Mouse (Mus musculus): ENCODE data around the gene Tigd3.

DNA sequence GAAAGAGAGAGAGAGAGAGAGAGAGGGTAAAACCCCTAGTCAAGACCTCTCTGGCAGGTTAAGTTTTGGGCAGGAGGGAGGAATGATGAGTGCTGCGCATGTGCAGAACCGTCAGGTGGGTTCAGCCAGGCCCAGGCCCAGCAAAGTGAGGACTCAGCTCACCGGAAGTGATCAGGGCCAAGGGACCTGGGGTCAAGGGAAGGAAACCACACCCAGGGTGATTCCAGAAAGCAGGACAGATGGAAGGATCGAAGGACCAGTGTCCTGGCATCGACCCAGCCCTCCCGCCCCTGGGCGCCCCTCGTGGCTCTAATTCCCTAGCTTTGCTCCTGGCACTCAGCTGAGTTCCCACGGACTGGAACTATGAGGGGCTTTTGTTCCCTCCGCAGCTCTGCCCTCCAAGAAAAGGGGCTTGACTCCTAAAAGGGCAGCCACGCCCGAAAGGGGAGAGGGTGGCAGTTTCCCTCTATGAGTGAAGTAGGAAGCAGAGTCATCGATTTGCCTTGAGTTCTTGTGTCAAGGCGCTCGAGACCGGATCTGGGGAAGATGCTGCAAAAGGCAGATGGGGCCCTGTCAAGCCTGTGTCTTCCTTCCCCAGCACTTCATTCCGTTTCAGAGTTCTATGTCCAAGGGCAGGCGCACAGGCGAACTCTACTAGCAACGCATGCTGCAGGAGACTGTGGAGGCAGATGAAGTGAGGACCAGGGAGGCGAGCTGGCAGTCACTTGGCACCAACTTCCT, 43.3 kb upstream of the Tigd3 start:
- TF ChIP-seq CTCF (IDR thresholded peaks at IDR 0.05; ENCODE audit: insufficient read depth, low read length) = no peak
- TF ChIP-seq POLR2A (IDR thresholded peaks at IDR 0.05; ENCODE audit: borderline replicate concordance, extremely low read depth, low read depth, low read length) = no peak

All from lung, adult 2 months (tissue).